Mouse (Mus musculus) cerebellum, adult 8-10 months (tissue): Measurements from ENCODE around the gene Hist1h2aa.

ENCODE experiments used
- DNase-seq: peaks from one replicate; pipeline ENCODE4 v3.0.0; 2022

Gene Hist1h2aa

DNA sequence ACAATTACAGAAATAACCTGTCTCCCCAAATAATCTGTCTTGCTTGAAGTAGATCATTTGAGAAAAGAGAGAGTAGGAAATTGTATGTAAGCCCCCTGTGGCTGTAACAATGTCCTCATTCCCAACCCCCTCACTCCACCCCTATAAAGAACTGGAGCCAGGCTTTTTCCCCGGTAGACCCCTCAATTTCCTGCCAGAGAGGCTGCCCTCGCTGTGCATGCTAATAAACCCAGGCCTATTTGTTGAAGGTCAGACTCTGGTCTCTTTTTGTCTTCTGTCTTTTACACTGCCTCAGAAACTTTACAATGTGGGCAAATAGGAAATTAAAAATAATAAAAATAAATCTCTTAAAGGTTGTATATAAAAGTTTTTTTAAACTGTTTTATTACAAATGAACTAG is 12.0 kb downstream of the Hist1h2aa start:
- DNase-seq = no peak

- no peak for DNase-seq
These were observed 15.4 kb downstream of the Hist1h2aa start for GRCm38 (mm10) chr13:23949484-23950246.

GRCm38 (mm10) chr13:23950928-23951327 is 16.7 kb downstream of the Hist1h2aa start:
- no peak for DNase-seq

GRCm38 (mm10) chr13:23959776-23960175 is 25.5 kb downstream of the Hist1h2aa start:
- DNase-seq = no peak

DNA sequence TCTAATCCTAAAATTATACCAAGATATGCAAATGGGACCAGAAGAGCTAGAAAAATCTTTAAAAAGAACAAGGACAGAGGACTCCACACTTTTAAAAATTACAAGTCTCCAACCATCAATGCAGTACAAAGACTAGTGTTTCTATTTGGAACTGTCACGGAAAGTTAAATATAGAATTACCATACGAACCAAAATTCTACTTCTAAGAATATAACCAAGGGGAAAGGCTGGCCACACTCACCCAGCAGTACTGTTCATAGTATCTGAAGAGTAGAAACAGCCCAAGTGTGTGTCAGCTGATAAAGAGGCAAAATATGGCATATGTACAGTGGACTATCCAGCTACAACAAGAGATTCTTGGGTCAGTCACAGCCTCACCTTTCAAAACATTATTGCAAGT is 30.6 kb downstream of the Hist1h2aa start:
- no peak for DNase-seq

GRCm38 (mm10) chr13:23971870-23972269 is 37.6 kb downstream of the Hist1h2aa start:
- no peak for DNase-seq

- DNase-seq = no peak
These were observed 38.0 kb downstream of the Hist1h2aa start for GRCm38 (mm10) chr13:23972271-23972670.
